Mouse (Mus musculus): ENCODE data around the gene Adipor2. TPM values are rescaled to one million over a fixed set of nuclear protein-coding genes. Genes with fewer than 3 reads are reported as not detected.
"Not testable (repeated sequence)": the region's sequence is repeated elsewhere in the genome, so short reads cannot be mapped to it uniquely, and the experiment has no call there.

Gene Adipor2
- polyA plus RNA-seq, 1 experiment = 52.4 TPM

GRCm38 (mm10) chr6:119373000-119373705 lies 44.4 kb downstream of the Adipor2 start:
- no peak overlapping the region for H3K4me3 ChIP-seq (replicated peaks; ENCODE audit: insufficient read depth, low read depth, low read length)
- H3K27ac ChIP-seq (ENCODE audit: insufficient read depth, low read length) = no peak overlapping the region

GRCm38 (mm10) chr6:119372237-119372636 lies 45.3 kb downstream of the Adipor2 start:
- Histone ChIP-seq H3K27me3 (ENCODE audit: control insufficient read depth, insufficient read depth, low read length) (no peaks in the 10 kb centered on the region; the same call in 1 of the 2 replicates), H3K4me3 (replicated peaks; ENCODE audit: insufficient read depth, low read depth, low read length) (no peak overlapping the region), H3K27ac (ENCODE audit: insufficient read depth, low read length) (no peak overlapping the region), H3K4me1 (ENCODE audit: control insufficient read depth, insufficient read depth, low read length) (peaks cover 2% of the 10 kb centered on the region; the same call in 1 of the 2 replicates)
- WGBS = 88% methylated on average over 5 of the region's 5 CpGs
- no peak for DNase-seq
- no peak for TF ChIP-seq CTCF (IDR thresholded peaks at IDR 0.05; ENCODE audit: borderline replicate concordance, insufficient read depth, low read depth, low read length)
- no peak for TF ChIP-seq POLR2A (IDR thresholded peaks at IDR 0.05; ENCODE audit: borderline replicate concordance, insufficient read depth, low read length)

More at GRCm38 (mm10) chr6:119373000-119373705, 44.4 kb downstream of the Adipor2 start:
- no peak for TF ChIP-seq CTCF (IDR thresholded peaks at IDR 0.05; ENCODE audit: borderline replicate concordance, insufficient read depth, low read depth, low read length)
- no peak for TF ChIP-seq POLR2A (IDR thresholded peaks at IDR 0.05; ENCODE audit: borderline replicate concordance, insufficient read depth, low read length)
- DNase-seq = no peak
- peaks cover 2% of the 10 kb centered on the region; the same call in 1 of the 2 replicates for H3K4me1 ChIP-seq (ENCODE audit: control insufficient read depth, insufficient read depth, low read length)
- H3K27me3 ChIP-seq (ENCODE audit: control insufficient read depth, insufficient read depth, low read length) = no peaks in the 10 kb centered on the region

GRCm38 (mm10) chr6:119371624-119372023 lies 45.9 kb downstream of the Adipor2 start:
- Histone ChIP-seq H3K27ac (ENCODE audit: insufficient read depth, low read length) (no peak overlapping the region), H3K27me3 (ENCODE audit: control insufficient read depth, insufficient read depth, low read length) (no peaks in the 10 kb centered on the region; the same call in 1 of the 2 replicates), H3K4me1 (ENCODE audit: control insufficient read depth, insufficient read depth, low read length) (peaks cover 2% of the 10 kb centered on the region; the same call in 1 of the 2 replicates), H3K4me3 (replicated peaks; ENCODE audit: insufficient read depth, low read depth, low read length) (no peak overlapping the region)
- TF ChIP-seq POLR2A (IDR thresholded peaks at IDR 0.05; ENCODE audit: borderline replicate concordance, insufficient read depth, low read length) (no peak), CTCF (IDR thresholded peaks at IDR 0.05; ENCODE audit: borderline replicate concordance, insufficient read depth, low read depth, low read length) (peak; percentile 20; the same call in 1 of the 2 replicates)
- no peak for DNase-seq

- H3K4me3 ChIP-seq (replicated peaks; ENCODE audit: insufficient read depth, low read depth, low read length) = no peak overlapping the region
- no peaks in the 10 kb centered on the region for H3K4me1 ChIP-seq (ENCODE audit: control insufficient read depth, insufficient read depth, low read length)
- DNase-seq = no peak
- 39% methylated on average over 2 of the region's 2 CpGs for WGBS
- H3K27ac ChIP-seq (ENCODE audit: insufficient read depth, low read length) = no peak overlapping the region
- H3K27me3 ChIP-seq (ENCODE audit: control insufficient read depth, insufficient read depth, low read length) = no peaks in the 10 kb centered on the region; the same call in 1 of the 2 replicates
- no peak for TF ChIP-seq POLR2A (IDR thresholded peaks at IDR 0.05; ENCODE audit: borderline replicate concordance, insufficient read depth, low read length)
- TF ChIP-seq CTCF (IDR thresholded peaks at IDR 0.05; ENCODE audit: borderline replicate concordance, insufficient read depth, low read depth, low read length) = no peak
Observed at GRCm38 (mm10) chr6:119367382-119367781, 50.1 kb downstream of the Adipor2 start.

GRCm38 (mm10) chr6:119366800-119367199 lies 50.7 kb downstream of the Adipor2 start:
- WGBS = 91% methylated on average over 4 of the region's 4 CpGs
- not testable (repeated sequence) for H3K4me1 ChIP-seq (ENCODE audit: control insufficient read depth, insufficient read depth, low read length); H3K4me3 ChIP-seq (replicated peaks; ENCODE audit: insufficient read depth, low read depth, low read length); H3K27me3 ChIP-seq (ENCODE audit: control insufficient read depth, insufficient read depth, low read length); H3K27ac ChIP-seq (ENCODE audit: insufficient read depth, low read length); DNase-seq

GRCm38 (mm10) chr6:119363593-119363992 lies 53.9 kb downstream of the Adipor2 start:
- 91% methylated on average over 5 of the region's 5 CpGs for WGBS
- H3K4me3 ChIP-seq (replicated peaks; ENCODE audit: insufficient read depth, low read depth, low read length) = no peak overlapping the region
- no peaks in the 10 kb centered on the region for H3K4me1 ChIP-seq (ENCODE audit: control insufficient read depth, insufficient read depth, low read length)
- TF ChIP-seq CTCF (IDR thresholded peaks at IDR 0.05; ENCODE audit: borderline replicate concordance, insufficient read depth, low read depth, low read length) = no peak
- no peak for TF ChIP-seq POLR2A (IDR thresholded peaks at IDR 0.05; ENCODE audit: borderline replicate concordance, insufficient read depth, low read length)
- no peak overlapping the region for H3K27ac ChIP-seq (ENCODE audit: insufficient read depth, low read length)
- no peak for DNase-seq
- H3K27me3 ChIP-seq (ENCODE audit: control insufficient read depth, insufficient read depth, low read length) = no peaks in the 10 kb centered on the region; the same call in 1 of the 2 replicates

GRCm38 (mm10) chr6:119360925-119361702 lies 56.4 kb downstream of the Adipor2 start:
- no peak overlapping the region for H3K4me3 ChIP-seq (replicated peaks; ENCODE audit: insufficient read depth, low read depth, low read length)
- H3K4me1 ChIP-seq (ENCODE audit: control insufficient read depth, insufficient read depth, low read length) = no peaks in the 10 kb centered on the region
- no peaks in the 10 kb centered on the region for H3K27me3 ChIP-seq (ENCODE audit: control insufficient read depth, insufficient read depth, low read length)
- WGBS = 93% methylated on average over 3 of the region's 3 CpGs
- no peak for TF ChIP-seq POLR2A (IDR thresholded peaks at IDR 0.05; ENCODE audit: borderline replicate concordance, insufficient read depth, low read length)
- TF ChIP-seq CTCF (IDR thresholded peaks at IDR 0.05; ENCODE audit: borderline replicate concordance, insufficient read depth, low read depth, low read length) = no peak
- no peak for DNase-seq
- H3K27ac ChIP-seq (ENCODE audit: insufficient read depth, low read length) = no peak overlapping the region

GRCm38 (mm10) chr6:119360250-119360649 lies 57.3 kb downstream of the Adipor2 start:
- not testable (repeated sequence) for H3K27ac ChIP-seq (ENCODE audit: insufficient read depth, low read length); H3K27me3 ChIP-seq (ENCODE audit: control insufficient read depth, insufficient read depth, low read length); DNase-seq; H3K4me1 ChIP-seq (ENCODE audit: control insufficient read depth, insufficient read depth, low read length); H3K4me3 ChIP-seq (replicated peaks; ENCODE audit: insufficient read depth, low read depth, low read length)
- 88% methylated on average over 6 of the region's 6 CpGs for WGBS
